In the genomic region with DNA sequence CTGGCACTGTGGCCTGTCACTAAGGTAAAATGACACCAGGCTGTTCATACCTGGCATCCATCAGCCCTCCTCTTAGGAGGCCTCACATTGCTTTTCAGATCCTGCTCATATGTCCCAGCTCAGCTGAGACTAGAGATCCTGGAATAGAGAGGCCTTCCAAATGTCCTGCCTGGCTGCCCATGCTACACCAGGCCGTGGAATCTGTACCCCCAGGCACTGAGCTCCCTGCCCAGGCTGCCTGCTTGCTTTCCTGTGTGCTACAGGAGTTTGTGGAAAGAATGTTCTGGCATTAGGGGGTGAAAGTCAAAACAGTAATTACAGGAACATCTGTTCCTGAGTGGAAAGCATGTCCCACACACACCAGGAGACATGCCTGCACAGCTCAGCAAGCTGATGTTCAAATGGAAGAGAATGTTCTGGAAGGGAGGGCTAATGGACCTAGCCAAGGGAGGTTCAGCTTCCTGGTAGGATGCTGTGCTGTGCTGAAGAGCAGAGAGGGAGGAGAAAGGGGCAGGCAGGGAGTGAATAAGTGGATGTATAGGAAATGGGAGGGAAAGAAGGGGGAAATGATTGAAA, we compare ENCODE assay signal across 16 mouse cellular contexts.
A peak's percentile ranks its signal among the peaks of the same experiment; 100 is the strongest.
DNase-seq lines count a peak whose midpoint lies in the region; ATAC-seq and TF ChIP-seq lines count a peak whose summit lies in the region.
"Had no signal": no experiment of that assay in that cellular context is flagged by ENCODE, and none has a peak within 500 bp of the region (broad histone marks: within the 10 kb centered on the region; RNA-seq: fewer than 3 reads in every experiment).

No protein-coding gene starts in this region.

- ATAC-seq in hindbrain, embryonic 16.5 days, result peak; percentile 31; the same call in 1 of the 2 replicates
- ATAC-seq in Patski, result peak; percentile 84
- ATAC-seq in embryonic facial prominence, embryonic 15.5 days (ENCODE audit: insufficient number of reproducible peaks, low FRiP score, low TSS enrichment, low read depth), result peak; percentile 77
- ATAC-seq in megakaryocyte, adult 5-6 weeks (ENCODE audit: poor library complexity, severe bottlenecking), result no peak
- ATAC-seq: forebrain, embryonic 15.5 days had no signal

- TF ChIP-seq CTCF in Patski (IDR thresholded peaks at IDR 0.05), result no peak

- CTCF ChIA-PET in Patski (lab: Charles Lee), result interaction anchor here (1.3 to 1.7 kb wide), 2 partner anchors 10 to 38 kb away, joined by 3 to 6 read pairs; no protein-coding TSS in a partner anchor

- H3K9me3 ChIP-seq in hindbrain, embryonic 16.5 days (ENCODE audit: control insufficient read depth, low read length), result no peaks in the 10 kb centered on the region
- H3K9me3 ChIP-seq in hindbrain, embryonic 10.5 days, result no peaks in the 10 kb centered on the region
- no peaks in the 10 kb centered on the region for H3K9me3 ChIP-seq in embryonic facial prominence, embryonic 15.5 days (replicated peaks)
- H3K9me3 ChIP-seq: forebrain, embryonic 15.5 days; heart, embryonic 13.5 days; hindbrain, embryonic 12.5 days; neural tube, embryonic 12.5 days had no signal

- H3K27me3 ChIP-seq in hindbrain, embryonic 16.5 days (replicated peaks; ENCODE audit: control insufficient read depth, insufficient read depth, low read length), result no peaks in the 10 kb centered on the region
- H3K27me3 ChIP-seq in hindbrain, embryonic 10.5 days (ENCODE audit: insufficient read depth, poor library complexity, severe bottlenecking), result no peaks in the 10 kb centered on the region
- H3K27me3 ChIP-seq in Patski, result no peaks in the 10 kb centered on the region
- H3K27me3 ChIP-seq in embryonic facial prominence, embryonic 15.5 days, result no peaks in the 10 kb centered on the region
- H3K27me3 ChIP-seq: forebrain, embryonic 15.5 days; hindbrain, embryonic 12.5 days; neural tube, embryonic 12.5 days had no signal

- POLR2A ChIA-PET in Patski (lab: Charles Lee), result no interaction called here

- H3K4me3 ChIP-seq in hindbrain, embryonic 16.5 days (ENCODE audit: low read length), result no peak overlapping the region
- H3K4me3 ChIP-seq in hindbrain, embryonic 10.5 days, result no peak overlapping the region
- no peak overlapping the region for H3K4me3 ChIP-seq in embryonic facial prominence, embryonic 15.5 days (replicated peaks)
- H3K4me3 ChIP-seq: erythroblast, embryonic 14.5 days; forebrain, embryonic 15.5 days; heart, embryonic 13.5 days; hindbrain, embryonic 12.5 days; neural tube, embryonic 12.5 days had no signal

- no peak overlapping the region for H3K4me2 ChIP-seq in hindbrain, embryonic 16.5 days (ENCODE audit: low read length)
- no peak overlapping the region for H3K4me2 ChIP-seq in embryonic facial prominence, embryonic 15.5 days (replicated peaks)
- H3K4me2 ChIP-seq: forebrain, embryonic 15.5 days; heart, embryonic 13.5 days; hindbrain, embryonic 12.5 days; liver, embryonic 11.5 days; lung, embryonic 14.5 days; neural tube, embryonic 12.5 days had no signal

- no peak overlapping the region for H3K9ac ChIP-seq in hindbrain, embryonic 16.5 days (ENCODE audit: low read depth, low read length)
- no peak overlapping the region for H3K9ac ChIP-seq in embryonic facial prominence, embryonic 15.5 days
- H3K9ac ChIP-seq: forebrain, embryonic 15.5 days; heart, embryonic 13.5 days; hindbrain, embryonic 12.5 days; lung, embryonic 14.5 days; neural tube, embryonic 12.5 days had no signal

- DNase-seq in hindbrain, embryonic 10.5 days (ENCODE audit: low spot score), result no peak
- DNase-seq in Patski (ENCODE audit: low read depth, low spot score), result no peak
- peak; percentile 42 to 52 for DNase-seq in kidney, postnatal 36 days
- no peak for DNase-seq in heart, postnatal 36 days
- DNase-seq: cerebellum, adult 9-10 months; lung, embryonic 14.5 days; thymus, adult 2 months had no signal

- no peaks in the 10 kb centered on the region for H3K36me3 ChIP-seq in hindbrain, embryonic 16.5 days (ENCODE audit: control insufficient read depth, insufficient read depth, low read length)
- no peaks in the 10 kb centered on the region for H3K36me3 ChIP-seq in hindbrain, embryonic 10.5 days
- H3K36me3 ChIP-seq in embryonic facial prominence, embryonic 15.5 days, result no peaks in the 10 kb centered on the region
- H3K36me3 ChIP-seq: forebrain, embryonic 15.5 days; heart, embryonic 13.5 days; hindbrain, embryonic 12.5 days; neural tube, embryonic 12.5 days had no signal

- intact Hi-C loops in heart, postnatal 36 days (cut with DNase I), result no loop called here

- no peak overlapping the region for H3K27ac ChIP-seq in hindbrain, embryonic 16.5 days (ENCODE audit: low read depth, low read length)
- no peak overlapping the region for H3K27ac ChIP-seq in hindbrain, embryonic 10.5 days
- H3K27ac ChIP-seq in embryonic facial prominence, embryonic 15.5 days (replicated peaks), result peak overlapping the region; percentile 74
- H3K27ac ChIP-seq: forebrain, embryonic 15.5 days; heart, embryonic 13.5 days; hindbrain, embryonic 12.5 days; neural tube, embryonic 12.5 days had no signal

- in situ Hi-C loops in Patski (cut with MboI; ENCODE audit: low pct_unique_long_range_greater_than_20kb), result no loop called here

- 79% methylated on average over 1 of the region's 1 CpGs for WGBS in hindbrain, embryonic 16.5 days
- WGBS in hindbrain, embryonic 10.5 days, result 80% methylated on average over 1 of the region's 1 CpGs
- 38% methylated on average over 1 of the region's 1 CpGs for WGBS in embryonic facial prominence, embryonic 15.5 days

- no peaks in the 10 kb centered on the region for H3K4me1 ChIP-seq in hindbrain, embryonic 16.5 days (ENCODE audit: control insufficient read depth, insufficient read depth, low read depth, low read length)
- H3K4me1 ChIP-seq in hindbrain, embryonic 10.5 days (replicated peaks), result peaks cover 20% of the 10 kb centered on the region
- H3K4me1 ChIP-seq in embryonic facial prominence, embryonic 15.5 days, result peaks cover 14% of the 10 kb centered on the region
- H3K4me1 ChIP-seq: neural tube, embryonic 12.5 days had no signal

Comparison
In these comparisons a context has a peak if more than half of its experiments do, and no peak if none do; other contexts are left out.
1. DNase-seq: peak in kidney, postnatal 36 days (2 of 2); none in hindbrain, embryonic 10.5 days (single experiment), Patski (single experiment) and heart, postnatal 36 days (0 of 2).